Mouse (Mus musculus): ENCODE data around the gene Kntc1.

Kntc1 gene

DNA sequence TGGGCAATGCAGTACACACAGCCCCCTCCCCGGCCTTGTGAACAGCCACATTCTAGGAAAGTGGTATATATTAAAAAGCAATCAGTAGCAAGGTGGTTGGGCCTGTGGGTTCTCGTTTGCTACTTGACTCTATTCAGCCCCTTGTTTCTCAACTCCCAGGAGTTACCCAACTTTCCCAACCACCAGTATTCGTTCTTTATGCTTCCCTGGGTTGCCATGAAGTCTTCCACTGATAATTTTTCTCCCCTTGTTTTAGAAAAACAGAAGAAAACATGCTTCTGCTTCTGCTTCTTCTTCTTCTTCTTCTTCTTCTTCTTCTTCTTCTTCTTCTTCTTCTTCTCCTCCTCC lies 93.4 kb downstream of the Kntc1 start:
- Histone ChIP-seq H3K9me3 (ENCODE audit: low read length) (peaks cover 9% of the 10 kb centered on the region), H3K27me3 (ENCODE audit: insufficient read depth, low read length) (no peaks in the 10 kb centered on the region), H3K36me3 (ENCODE audit: insufficient read depth, low read length) (no peaks in the 10 kb centered on the region), H3K4me1 (replicated peaks; ENCODE audit: low read depth, low read length) (peaks cover 14% of the 10 kb centered on the region; the same call in 1 of the 2 replicates), H3K4me3 (replicated peaks; ENCODE audit: low read length) (no peak overlapping the region)
- no peak for TF ChIP-seq CTCF (conservative IDR thresholded peaks at IDR 0.05; ENCODE audit: low read length)
- no peak for TF ChIP-seq NANOG (IDR thresholded peaks at IDR 0.05; ENCODE audit: borderline replicate concordance, low read length)
- no peak for TF ChIP-seq POU5F1 (IDR thresholded peaks at IDR 0.05; ENCODE audit: borderline replicate concordance, low read length)

DNA sequence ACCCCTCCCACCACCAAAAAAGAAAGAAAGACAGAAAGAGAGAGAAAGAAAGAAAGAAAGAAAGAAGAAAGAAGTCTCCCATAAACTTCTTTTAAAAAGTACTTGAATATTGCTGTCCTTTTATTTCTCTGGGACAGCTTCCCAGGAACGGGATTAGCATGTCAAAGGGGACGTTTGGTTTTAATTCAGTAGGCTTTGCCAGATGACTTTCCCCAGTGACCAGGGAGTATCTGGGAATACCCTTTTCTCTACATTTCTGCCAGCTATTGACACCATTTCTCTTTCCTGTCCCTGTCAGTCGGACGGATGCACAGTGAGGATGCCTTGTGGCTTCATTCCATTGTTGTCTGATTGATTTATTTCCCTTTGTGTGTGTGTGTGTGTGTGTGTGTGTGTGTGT lies 94.3 kb downstream of the Kntc1 start:
- Histone ChIP-seq H3K4me3 (replicated peaks; ENCODE audit: low read length) (no peak overlapping the region), H3K9me3 (ENCODE audit: low read length) (peaks cover under 1% of the 10 kb centered on the region), H3K36me3 (ENCODE audit: insufficient read depth, low read length) (no peaks in the 10 kb centered on the region), H3K27me3 (ENCODE audit: insufficient read depth, low read length) (no peaks in the 10 kb centered on the region), H3K4me1 (replicated peaks; ENCODE audit: low read depth, low read length) (peaks cover 14% of the 10 kb centered on the region; the same call in 1 of the 2 replicates)
- TF ChIP-seq NANOG (IDR thresholded peaks at IDR 0.05; ENCODE audit: borderline replicate concordance, low read length) = no peak
- TF ChIP-seq CTCF (conservative IDR thresholded peaks at IDR 0.05; ENCODE audit: low read length) = no peak
- no peak for TF ChIP-seq POU5F1 (IDR thresholded peaks at IDR 0.05; ENCODE audit: borderline replicate concordance, low read length)

DNA sequence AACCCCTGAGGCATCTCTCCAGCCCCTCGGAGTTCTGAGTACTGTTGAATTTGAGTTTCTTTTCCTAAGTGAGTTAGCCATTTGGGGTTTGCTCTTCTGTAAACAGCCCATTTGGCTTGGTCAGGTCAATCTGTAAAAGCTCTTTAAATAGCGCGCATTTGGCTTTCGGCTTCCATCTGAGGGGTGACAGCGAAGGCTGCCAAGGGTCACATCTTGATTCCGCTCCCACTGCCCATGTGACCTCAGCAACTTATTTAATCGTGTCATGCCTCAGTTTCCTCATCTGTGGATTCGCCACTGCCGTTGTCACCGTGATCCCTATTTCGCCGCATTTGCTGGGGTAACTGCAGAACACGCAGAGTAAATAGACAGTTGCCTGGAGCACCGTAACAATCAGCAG lies 94.8 kb downstream of the Kntc1 start:
- H3K27me3 ChIP-seq (ENCODE audit: insufficient read depth, low read length) = no peaks in the 10 kb centered on the region
- H3K36me3 ChIP-seq (ENCODE audit: insufficient read depth, low read length) = no peaks in the 10 kb centered on the region
- no peak overlapping the region for H3K4me3 ChIP-seq (replicated peaks; ENCODE audit: low read length)
- peaks cover 14% of the 10 kb centered on the region; the same call in 1 of the 2 replicates for H3K4me1 ChIP-seq (replicated peaks; ENCODE audit: low read depth, low read length)
- no peak for TF ChIP-seq POU5F1 (IDR thresholded peaks at IDR 0.05; ENCODE audit: borderline replicate concordance, low read length)
- TF ChIP-seq NANOG (IDR thresholded peaks at IDR 0.05; ENCODE audit: borderline replicate concordance, low read length) = no peak
- no peak for TF ChIP-seq CTCF (conservative IDR thresholded peaks at IDR 0.05; ENCODE audit: low read length)
- H3K9me3 ChIP-seq (ENCODE audit: low read length) = no peaks in the 10 kb centered on the region

DNA sequence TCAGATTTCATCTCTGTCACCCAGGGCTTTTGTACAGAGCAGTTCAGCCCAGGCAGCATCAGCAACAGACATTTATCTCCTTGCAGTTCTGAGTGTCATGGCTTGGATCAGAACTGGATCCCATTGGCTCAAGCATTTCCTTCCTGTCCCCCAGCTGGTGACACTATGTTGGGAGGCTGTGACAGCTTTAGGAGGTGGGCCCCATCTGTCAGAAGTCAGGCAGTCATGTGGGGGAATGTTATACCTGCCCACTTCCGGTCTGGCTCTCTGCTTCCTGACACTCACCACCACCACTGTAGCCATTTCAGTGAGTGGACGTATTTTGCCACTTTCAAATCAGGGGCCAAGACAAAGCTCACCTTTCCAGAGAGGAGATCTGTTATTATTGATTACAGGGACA lies 101.9 kb downstream of the Kntc1 start:
- no peaks in the 10 kb centered on the region for H3K9me3 ChIP-seq (ENCODE audit: low read length)

DNA sequence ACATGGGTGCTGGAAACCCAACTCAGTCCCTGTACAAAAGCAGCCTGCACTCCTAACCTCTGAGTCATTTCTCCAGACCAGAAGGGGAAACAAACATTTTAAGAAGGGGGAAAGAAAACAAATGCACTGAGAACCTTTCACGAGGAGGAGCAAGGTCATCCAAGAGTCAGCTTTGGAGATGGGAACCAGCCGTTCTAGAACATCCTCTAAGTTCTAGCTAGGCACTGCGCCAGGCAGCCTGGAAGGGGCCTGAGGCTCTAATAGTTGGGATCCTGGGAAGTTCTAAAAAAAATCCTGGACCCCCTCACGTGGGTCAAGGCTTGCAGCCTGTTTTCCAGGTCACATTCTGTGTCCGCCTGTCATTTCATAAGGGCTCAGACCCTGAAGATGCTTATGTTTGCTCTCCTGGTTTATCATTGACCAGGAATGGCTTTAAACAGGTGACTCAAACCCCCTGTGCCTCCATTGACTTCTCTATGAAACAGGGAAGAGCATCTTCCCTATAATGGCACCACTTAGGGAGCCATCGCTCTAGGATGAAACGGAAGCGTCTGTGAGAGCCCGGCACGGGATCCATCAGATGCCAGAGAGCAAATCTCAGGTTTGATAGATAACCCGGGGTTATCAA lies 104.5 kb downstream of the Kntc1 start:
- no peaks in the 10 kb centered on the region for H3K27me3 ChIP-seq (ENCODE audit: insufficient read depth, low read length)
- peaks cover 3% of the 10 kb centered on the region; the same call in 1 of the 2 replicates for H3K9me3 ChIP-seq (ENCODE audit: low read length)
- no peak for TF ChIP-seq NANOG (IDR thresholded peaks at IDR 0.05; ENCODE audit: borderline replicate concordance, low read length)
- no peak for TF ChIP-seq POU5F1 (IDR thresholded peaks at IDR 0.05; ENCODE audit: borderline replicate concordance, low read length)
- no peak for TF ChIP-seq CTCF (conservative IDR thresholded peaks at IDR 0.05; ENCODE audit: low read length)
- H3K36me3 ChIP-seq (ENCODE audit: insufficient read depth, low read length) = no peaks in the 10 kb centered on the region
- no peaks in the 10 kb centered on the region for H3K4me1 ChIP-seq (replicated peaks; ENCODE audit: low read depth, low read length)
- no peak overlapping the region for H3K4me3 ChIP-seq (replicated peaks; ENCODE audit: low read length)

More for the DNA sequence above, 101.9 kb downstream of the Kntc1 start:
- no peak overlapping the region for H3K4me3 ChIP-seq (replicated peaks; ENCODE audit: low read length)
- H3K27me3 ChIP-seq (ENCODE audit: insufficient read depth, low read length) = no peaks in the 10 kb centered on the region
- no peaks in the 10 kb centered on the region for H3K4me1 ChIP-seq (replicated peaks; ENCODE audit: low read depth, low read length)
- no peaks in the 10 kb centered on the region for H3K36me3 ChIP-seq (ENCODE audit: insufficient read depth, low read length)
- no peak for TF ChIP-seq CTCF (conservative IDR thresholded peaks at IDR 0.05; ENCODE audit: low read length)
- TF ChIP-seq NANOG (IDR thresholded peaks at IDR 0.05; ENCODE audit: borderline replicate concordance, low read length) = no peak
- no peak for TF ChIP-seq POU5F1 (IDR thresholded peaks at IDR 0.05; ENCODE audit: borderline replicate concordance, low read length)

DNA sequence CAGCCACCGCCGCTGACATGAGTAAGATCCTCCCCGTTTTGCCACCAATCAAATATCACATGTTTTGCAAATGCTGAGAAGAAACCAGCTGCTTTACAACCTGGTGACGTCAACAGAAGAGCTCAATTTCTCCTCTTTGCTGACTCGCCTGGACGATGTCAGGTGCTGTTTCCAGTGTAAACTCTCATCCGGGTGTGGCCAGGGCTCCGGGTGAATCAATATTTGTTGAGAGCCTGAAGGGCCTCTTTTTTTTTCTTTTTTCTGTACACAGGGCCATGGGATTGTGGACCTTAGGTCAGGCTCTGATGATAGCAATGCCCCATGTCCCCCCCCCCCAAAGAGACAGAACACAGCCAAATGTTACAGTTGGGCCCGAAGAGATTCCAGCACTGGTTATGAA lies 105.0 kb downstream of the Kntc1 start:
- no peak overlapping the region for H3K4me3 ChIP-seq (replicated peaks; ENCODE audit: low read length)
- H3K9me3 ChIP-seq (ENCODE audit: low read length) = peaks cover 3% of the 10 kb centered on the region; the same call in 1 of the 2 replicates
- no peaks in the 10 kb centered on the region for H3K27me3 ChIP-seq (ENCODE audit: insufficient read depth, low read length)
- H3K36me3 ChIP-seq (ENCODE audit: insufficient read depth, low read length) = no peaks in the 10 kb centered on the region
- no peak for TF ChIP-seq CTCF (conservative IDR thresholded peaks at IDR 0.05; ENCODE audit: low read length)
- no peak for TF ChIP-seq POU5F1 (IDR thresholded peaks at IDR 0.05; ENCODE audit: borderline replicate concordance, low read length)
- no peak for TF ChIP-seq NANOG (IDR thresholded peaks at IDR 0.05; ENCODE audit: borderline replicate concordance, low read length)
- H3K4me1 ChIP-seq (replicated peaks; ENCODE audit: low read depth, low read length) = no peaks in the 10 kb centered on the region

DNA sequence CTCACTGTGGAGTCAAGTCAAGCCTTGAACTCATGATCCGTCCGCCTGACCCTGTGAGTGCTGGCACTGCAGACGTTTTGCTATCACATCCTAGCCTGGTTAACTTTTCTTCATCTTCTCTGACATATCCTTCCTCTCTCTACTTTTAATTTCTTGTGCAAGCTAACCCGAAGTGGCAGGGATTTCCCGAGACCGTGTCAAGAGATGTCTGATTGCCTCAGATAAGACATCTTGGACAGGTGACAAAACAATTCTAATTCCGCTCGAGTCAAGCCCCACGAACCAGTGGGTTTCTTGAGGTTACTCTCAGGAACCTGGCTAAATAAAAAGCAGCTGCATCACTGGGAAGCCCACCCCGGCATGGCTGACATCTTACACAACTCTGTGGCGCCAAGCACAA lies 109.3 kb downstream of the Kntc1 start:
- no peaks in the 10 kb centered on the region for H3K27me3 ChIP-seq (ENCODE audit: insufficient read depth, low read length)
- no peak for TF ChIP-seq CTCF (conservative IDR thresholded peaks at IDR 0.05; ENCODE audit: low read length)
- no peak for TF ChIP-seq NANOG (IDR thresholded peaks at IDR 0.05; ENCODE audit: borderline replicate concordance, low read length)
- TF ChIP-seq POU5F1 (IDR thresholded peaks at IDR 0.05; ENCODE audit: borderline replicate concordance, low read length) = no peak
- no peaks in the 10 kb centered on the region for H3K4me1 ChIP-seq (replicated peaks; ENCODE audit: low read depth, low read length)
- peaks cover 3% of the 10 kb centered on the region; the same call in 1 of the 2 replicates for H3K9me3 ChIP-seq (ENCODE audit: low read length)
- no peak overlapping the region for H3K4me3 ChIP-seq (replicated peaks; ENCODE audit: low read length)
- no peaks in the 10 kb centered on the region for H3K36me3 ChIP-seq (ENCODE audit: insufficient read depth, low read length)

DNA sequence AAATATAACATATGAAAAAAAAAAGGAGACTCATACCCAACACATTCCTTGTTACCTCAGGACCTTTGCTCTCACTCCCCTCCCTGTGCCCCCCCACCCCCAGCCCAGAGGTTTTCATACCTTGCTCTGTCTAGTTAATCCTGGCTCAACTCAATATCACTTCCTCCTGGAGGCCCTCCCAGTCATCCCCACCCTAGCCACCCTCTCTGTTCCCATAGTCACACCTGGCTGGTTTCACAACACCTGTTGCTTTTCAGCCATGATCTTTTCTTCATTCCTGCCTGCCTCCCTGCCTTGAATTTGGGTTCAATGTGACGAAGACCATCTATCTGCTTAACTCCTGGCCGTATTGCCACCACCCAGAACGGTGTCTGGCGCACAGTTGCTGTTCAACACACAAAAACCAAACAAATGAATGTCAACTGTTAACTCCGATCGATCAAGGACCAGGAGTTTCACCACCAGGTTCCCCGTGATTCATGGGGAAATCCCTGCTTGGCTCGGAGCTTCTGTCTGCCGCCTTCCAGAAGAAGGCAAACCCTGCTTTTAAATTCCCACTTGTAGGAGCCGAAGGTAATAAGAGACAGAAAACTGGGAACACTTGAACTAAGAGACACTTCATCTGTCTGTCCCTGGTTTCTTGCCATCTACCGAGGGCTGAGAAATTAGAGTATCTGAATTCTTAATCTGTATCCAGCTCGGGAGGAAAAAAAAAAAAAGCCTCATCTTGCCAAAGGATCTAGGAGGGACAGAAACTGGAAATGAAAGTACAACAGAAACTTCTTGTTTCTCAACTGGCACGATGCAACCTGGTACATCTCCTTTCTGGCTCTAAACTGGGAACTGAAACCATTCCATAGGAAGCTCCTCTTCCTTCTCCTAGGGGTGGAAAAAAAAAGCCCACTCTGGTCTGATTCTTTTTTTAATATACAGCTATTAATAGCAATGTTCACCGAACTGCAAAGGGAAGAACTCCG lies 113.1 kb downstream of the Kntc1 start:
- no peak overlapping the region for H3K4me3 ChIP-seq (replicated peaks; ENCODE audit: low read length)
- H3K27me3 ChIP-seq (ENCODE audit: insufficient read depth, low read length) = no peaks in the 10 kb centered on the region
- no peaks in the 10 kb centered on the region for H3K36me3 ChIP-seq (ENCODE audit: insufficient read depth, low read length)
- H3K9me3 ChIP-seq (ENCODE audit: low read length) = no peaks in the 10 kb centered on the region
- H3K4me1 ChIP-seq (replicated peaks; ENCODE audit: low read depth, low read length) = no peaks in the 10 kb centered on the region
- TF ChIP-seq CTCF (conservative IDR thresholded peaks at IDR 0.05; ENCODE audit: low read length) (no peak), POU5F1 (IDR thresholded peaks at IDR 0.05; ENCODE audit: borderline replicate concordance, low read length) (no peak), NANOG (IDR thresholded peaks at IDR 0.05; ENCODE audit: borderline replicate concordance, low read length) (no peak)
